Mouse (Mus musculus) heart, embryonic 13.5 days (tissue): ENCODE data around the gene Tmem131l. TPM values are rescaled to one million over a fixed set of nuclear protein-coding genes. Genes with fewer than 3 reads are reported as not detected.

Experiments
- ATAC-seq: fragments of 200-750 bp; cut with Nextera tagmentation; 2 replicates; pipeline ENCODE4 v1.8.0; 2017; ENCODE audit warnings: moderate TSS enrichment; ENCODE audit not compliant: insufficient number of reproducible peaks, low FRiP score, low TSS enrichment; ENCODE audit errors: extremely low read depth
- H3K27ac ChIP-seq: fragments of 300-500 bp; sonication (generic); replicated peaks from 2 replicates; pipeline ENCODE4 v1.5.1; 2015; ENCODE audit warnings: moderate library complexity, mild to moderate bottlenecking, inconsistent platforms
- H3K27me3 ChIP-seq: fragments of 300-500 bp; sonication (generic); replicated peaks from 2 replicates; pipeline ENCODE4 v1.6.1; 2015; ENCODE audit warnings: mild to moderate bottlenecking, inconsistent platforms
- H3K36me3 ChIP-seq: fragments of 300-500 bp; sonication (generic); 2 replicates; pipeline ENCODE4 v1.6.1; 2015; ENCODE audit warnings: mild to moderate bottlenecking, inconsistent platforms
- H3K4me1 ChIP-seq: fragments of 300-500 bp; sonication (generic); 2 replicates; pipeline ENCODE4 v1.6.1; 2015; ENCODE audit warnings: inconsistent platforms
- H3K4me2 ChIP-seq: fragments of 300-500 bp; sonication (generic); 2 replicates; pipeline ENCODE4 v1.6.1; 2015; ENCODE audit warnings: inconsistent platforms, mild to moderate bottlenecking, moderate library complexity
- H3K4me3 ChIP-seq: fragments of 300-500 bp; sonication (generic); 2 replicates; pipeline ENCODE4 v1.5.1; 2015; ENCODE audit warnings: moderate library complexity, mild to moderate bottlenecking, inconsistent platforms
- H3K9ac ChIP-seq: fragments of 300-500 bp; sonication (generic); 2 replicates; pipeline ENCODE4 v1.6.1; 2015; ENCODE audit warnings: inconsistent platforms, mild to moderate bottlenecking, moderate library complexity
- H3K9me3 ChIP-seq: fragments of 300-500 bp; sonication (generic); 2 replicates; pipeline ENCODE4 v1.6.1; 2016; ENCODE audit warnings: inconsistent platforms
- WGBS: fragments of 180-500 bp; shearing (Covaris S2); methylation state at CpG from one replicate; pipeline ENCODE4 v1.1.7; 2015; ENCODE audit warnings: mixed read lengths; 5-methylcytosine and 5-hydroxymethylcytosine counted together
- polyA plus RNA-seq: library from polyadenylated mRNA; unstranded; fragments of >200 nt; fragmentation: Nextera tagmentation; extraction: Ambion mirVana; gene quantifications from 2 replicates; pipeline ENCODE4 v1.2.1, GENCODE M21; 2015

Gene Tmem131l
- 23.8 and 24.0 TPM in 2 replicates for polyA plus RNA-seq

GRCm38 (mm10) chr3:84039646-84040475 is at the start of gene Tmem131l:
TSS of gene Tmem131l (minus strand) at chr3:84040175.
- peak within 1 kb of the TSS; percentile 93 for H3K9ac ChIP-seq
- H3K4me1 ChIP-seq = peaks cover 21% of the 10 kb centered on the region
- H3K4me2 ChIP-seq = peak within 1 kb of the TSS; percentile 98
- no peaks in the 10 kb centered on the region for H3K9me3 ChIP-seq
- peak within 1 kb of the TSS; percentile 88 for H3K27ac ChIP-seq
- under 1% methylated on average over 95 of the region's 100 CpGs for WGBS
- 0 out of 2 replicates have a peak, but pooled peaks cover 1% of the 10 kb centered on the region for H3K36me3 ChIP-seq
- no peaks in the 10 kb centered on the region for H3K27me3 ChIP-seq
- peak within 1 kb of the TSS; percentile 75 for H3K4me3 ChIP-seq
- ATAC-seq = peak; percentile 89

GRCm38 (mm10) chr3:84086921-84087320 is 46.9 kb upstream of the Tmem131l start:
- H3K27ac ChIP-seq = no peak overlapping the region
- no peak overlapping the region for H3K9ac ChIP-seq
- H3K4me1 ChIP-seq = peaks cover 9% of the 10 kb centered on the region
- no peak for ATAC-seq
- peaks cover 5% of the 10 kb centered on the region; the same call in 1 of the 2 replicates for H3K9me3 ChIP-seq
- H3K36me3 ChIP-seq = no peaks in the 10 kb centered on the region
- H3K4me2 ChIP-seq = no peak overlapping the region
- 83% methylated on average over 2 of the region's 2 CpGs for WGBS
- no peak overlapping the region for H3K4me3 ChIP-seq
- H3K27me3 ChIP-seq = no peaks in the 10 kb centered on the region

GRCm38 (mm10) chr3:84086337-84086736 is 46.4 kb upstream of the Tmem131l start:
- no peaks in the 10 kb centered on the region for H3K36me3 ChIP-seq
- no peak for ATAC-seq
- H3K4me1 ChIP-seq = peaks cover 9% of the 10 kb centered on the region
- H3K9me3 ChIP-seq = peaks cover 7% of the 10 kb centered on the region; the same call in 1 of the 2 replicates
- 87% methylated on average over 7 of the region's 7 CpGs for WGBS
- H3K4me3 ChIP-seq = no peak overlapping the region
- H3K4me2 ChIP-seq = no peak overlapping the region
- H3K27ac ChIP-seq = no peak overlapping the region
- no peaks in the 10 kb centered on the region for H3K27me3 ChIP-seq
- H3K9ac ChIP-seq = no peak overlapping the region

GRCm38 (mm10) chr3:84085429-84085828 is 45.5 kb upstream of the Tmem131l start:
- Histone ChIP-seq H3K4me1 (peaks cover 9% of the 10 kb centered on the region), H3K36me3 (no peaks in the 10 kb centered on the region), H3K4me3 (no peak overlapping the region), H3K9ac (no peak overlapping the region), H3K4me2 (no peak overlapping the region), H3K27me3 (no peaks in the 10 kb centered on the region), H3K27ac (no peak overlapping the region), H3K9me3 (peaks cover 7% of the 10 kb centered on the region; the same call in 1 of the 2 replicates)
- ATAC-seq = no peak
- 22% methylated on average over 9 of the region's 9 CpGs for WGBS

GRCm38 (mm10) chr3:84081208-84081722 is 41.3 kb upstream of the Tmem131l start:
- H3K9me3 ChIP-seq = peaks cover 7% of the 10 kb centered on the region; the same call in 1 of the 2 replicates
- H3K4me1 ChIP-seq = peaks cover 15% of the 10 kb centered on the region
- H3K36me3 ChIP-seq = no peaks in the 10 kb centered on the region
- H3K4me3 ChIP-seq = no peak overlapping the region
- H3K4me2 ChIP-seq = no peak overlapping the region
- WGBS = 86% methylated on average over 4 of the region's 4 CpGs
- no peak overlapping the region for H3K27ac ChIP-seq
- no peaks in the 10 kb centered on the region for H3K27me3 ChIP-seq
- ATAC-seq = no peak
- no peak overlapping the region for H3K9ac ChIP-seq

- no peak overlapping the region for H3K27ac ChIP-seq
- no peak overlapping the region for H3K4me3 ChIP-seq
- no peak for ATAC-seq
- no peak overlapping the region for H3K4me2 ChIP-seq
- no peak overlapping the region for H3K9ac ChIP-seq
- peaks cover 7% of the 10 kb centered on the region; the same call in 1 of the 2 replicates for H3K9me3 ChIP-seq
- H3K27me3 ChIP-seq = no peaks in the 10 kb centered on the region
- H3K36me3 ChIP-seq = no peaks in the 10 kb centered on the region
- H3K4me1 ChIP-seq = peaks cover 9% of the 10 kb centered on the region
- WGBS = 72% methylated on average over 7 of the region's 7 CpGs
Measured at GRCm38 (mm10) chr3:84080074-84080473, 40.1 kb upstream of the Tmem131l start.

- H3K27me3 ChIP-seq = no peaks in the 10 kb centered on the region
- H3K27ac ChIP-seq = peak overlapping the region; percentile 58; the same call in 1 of the 2 replicates
- ATAC-seq = no peak
- H3K4me3 ChIP-seq = no peak overlapping the region
- no peak overlapping the region for H3K4me2 ChIP-seq
- no peak overlapping the region for H3K9ac ChIP-seq
- 52% methylated on average over 4 of the region's 4 CpGs for WGBS
- H3K36me3 ChIP-seq = no peaks in the 10 kb centered on the region
- H3K4me1 ChIP-seq = peaks cover 6% of the 10 kb centered on the region
- peaks cover 7% of the 10 kb centered on the region; the same call in 1 of the 2 replicates for H3K9me3 ChIP-seq
Measured at GRCm38 (mm10) chr3:84077505-84077904, 37.5 kb upstream of the Tmem131l start.

- Histone ChIP-seq H3K27me3 (no peaks in the 10 kb centered on the region), H3K9ac (no peak overlapping the region), H3K27ac (no peak overlapping the region), H3K9me3 (0 out of 2 replicates have a peak, but pooled peaks cover under 1% of the 10 kb centered on the region), H3K4me3 (no peak overlapping the region), H3K4me1 (peaks cover 6% of the 10 kb centered on the region), H3K4me2 (no peak overlapping the region), H3K36me3 (no peaks in the 10 kb centered on the region)
- no peak for ATAC-seq
- WGBS = 75% methylated on average over 13 of the region's 13 CpGs
Measured at GRCm38 (mm10) chr3:84076543-84077332, 36.8 kb upstream of the Tmem131l start.

GRCm38 (mm10) chr3:84075516-84075915 is 35.5 kb upstream of the Tmem131l start:
- Histone ChIP-seq H3K4me1 (peaks cover 6% of the 10 kb centered on the region), H3K9ac (no peak overlapping the region), H3K36me3 (no peaks in the 10 kb centered on the region), H3K9me3 (no peaks in the 10 kb centered on the region), H3K27me3 (no peaks in the 10 kb centered on the region), H3K4me2 (no peak overlapping the region), H3K27ac (no peak overlapping the region), H3K4me3 (no peak overlapping the region)
- 57% methylated on average over 4 of the region's 4 CpGs for WGBS
- ATAC-seq = no peak

- ATAC-seq = no peak
- no peaks in the 10 kb centered on the region for H3K9me3 ChIP-seq
Measured at GRCm38 (mm10) chr3:84074777-84075176, 34.8 kb upstream of the Tmem131l start.

GRCm38 (mm10) chr3:84071641-84072040 is 31.7 kb upstream of the Tmem131l start:
- Histone ChIP-seq H3K4me1 (no peaks in the 10 kb centered on the region), H3K9ac (no peak overlapping the region), H3K27ac (no peak overlapping the region), H3K4me3 (no peak overlapping the region), H3K4me2 (no peak overlapping the region), H3K36me3 (no peaks in the 10 kb centered on the region), H3K27me3 (no peaks in the 10 kb centered on the region), H3K9me3 (no peaks in the 10 kb centered on the region)
- WGBS = 13% methylated on average over 2 of the region's 2 CpGs
- no peak for ATAC-seq

More at GRCm38 (mm10) chr3:84074777-84075176, 34.8 kb upstream of the Tmem131l start:
- Histone ChIP-seq H3K27me3 (no peaks in the 10 kb centered on the region), H3K4me2 (no peak overlapping the region), H3K4me3 (no peak overlapping the region), H3K27ac (no peak overlapping the region), H3K36me3 (no peaks in the 10 kb centered on the region), H3K9ac (no peak overlapping the region), H3K4me1 (peaks cover 6% of the 10 kb centered on the region)
- 75% methylated on average over 2 of the region's 2 CpGs for WGBS
